Mouse (Mus musculus) embryonic facial prominence, embryonic 11.5 days (tissue): Measurements from ENCODE around the gene Ccdc73. TPM values are rescaled to one million over a fixed set of nuclear protein-coding genes. Genes with fewer than 3 reads are reported as not detected.
"Not testable (repeated sequence)": the region's sequence is repeated elsewhere in the genome, so short reads cannot be mapped to it uniquely, and the experiment has no call there.

Source experiments
- ATAC-seq: fragments of 200-750 bp; cut with Nextera tagmentation; replicated peaks from 2 replicates; pipeline ENCODE4 v1.8.0; 2017; ENCODE audit warnings: low read depth; ENCODE audit not compliant: insufficient number of reproducible peaks, low FRiP score, low TSS enrichment
- DNase-seq: peaks from one replicate; pipeline ENCODE4 v3.0.0-alpha.2; 2015; ENCODE audit warnings: low spot score
- H3K27ac ChIP-seq: fragments of 300-500 bp; sonication (generic); replicated peaks from 2 replicates; pipeline ENCODE4 v1.5.1; 2014; ENCODE audit warnings: mild to moderate bottlenecking, low read depth, low read length, control low read depth
- H3K27me3 ChIP-seq: fragments of 300-500 bp; sonication (generic); 2 replicates; pipeline ENCODE4 v1.6.1; 2014; ENCODE audit warnings: mild to moderate bottlenecking, low read length, moderate library complexity, mixed read lengths; ENCODE audit not compliant: control insufficient read depth, insufficient read depth
- H3K36me3 ChIP-seq: fragments of 300-500 bp; sonication (generic); replicated peaks from 2 replicates; pipeline ENCODE4 v1.6.1; 2014; ENCODE audit warnings: low read depth, mild to moderate bottlenecking, low read length, moderate library complexity, mixed read lengths; ENCODE audit not compliant: control insufficient read depth, insufficient read depth
- H3K4me1 ChIP-seq: fragments of 300-500 bp; sonication (generic); 2 replicates; pipeline ENCODE4 v1.6.1; 2014; ENCODE audit warnings: low read length, mixed read lengths; ENCODE audit not compliant: control insufficient read depth, insufficient read depth
- H3K4me2 ChIP-seq: fragments of 300-500 bp; sonication (generic); 2 replicates; pipeline ENCODE4 v1.6.1; 2014; ENCODE audit warnings: low read depth, mild to moderate bottlenecking, control low read depth, low read length, moderate library complexity
- H3K4me3 ChIP-seq: fragments of 300-500 bp; sonication (generic); 2 replicates; pipeline ENCODE4 v1.5.1; 2014; ENCODE audit warnings: low read depth, low read length, control low read depth
- H3K9ac ChIP-seq: fragments of 300-500 bp; sonication (generic); replicated peaks from 2 replicates; pipeline ENCODE4 v1.6.1; 2014; ENCODE audit warnings: mild to moderate bottlenecking, control low read depth, low read length
- H3K9me3 ChIP-seq: fragments of 300-500 bp; sonication (generic); replicated peaks from 2 replicates; pipeline ENCODE4 v1.6.1; 2016; ENCODE audit warnings: mild to moderate bottlenecking, low read length, inconsistent platforms, mixed read lengths; ENCODE audit not compliant: control insufficient read depth
- WGBS: fragments of 180-500 bp; shearing (Covaris S2); extraction: QIAGEN DNeasy Blood & Tissue Kit; methylation state at CpG from one replicate; pipeline ENCODE4 v1.1.7; 2014; 5-methylcytosine and 5-hydroxymethylcytosine counted together
- polyA plus RNA-seq: library from polyadenylated mRNA; unstranded; fragments of >200 nt; fragmentation: Nextera tagmentation; extraction: Ambion mirVana; gene quantifications from 2 replicates; pipeline ENCODE4 v1.2.1, GENCODE M21; 2014

Gene Ccdc73
- 6.7 and 7.4 TPM in 2 replicates for polyA plus RNA-seq

DNA sequence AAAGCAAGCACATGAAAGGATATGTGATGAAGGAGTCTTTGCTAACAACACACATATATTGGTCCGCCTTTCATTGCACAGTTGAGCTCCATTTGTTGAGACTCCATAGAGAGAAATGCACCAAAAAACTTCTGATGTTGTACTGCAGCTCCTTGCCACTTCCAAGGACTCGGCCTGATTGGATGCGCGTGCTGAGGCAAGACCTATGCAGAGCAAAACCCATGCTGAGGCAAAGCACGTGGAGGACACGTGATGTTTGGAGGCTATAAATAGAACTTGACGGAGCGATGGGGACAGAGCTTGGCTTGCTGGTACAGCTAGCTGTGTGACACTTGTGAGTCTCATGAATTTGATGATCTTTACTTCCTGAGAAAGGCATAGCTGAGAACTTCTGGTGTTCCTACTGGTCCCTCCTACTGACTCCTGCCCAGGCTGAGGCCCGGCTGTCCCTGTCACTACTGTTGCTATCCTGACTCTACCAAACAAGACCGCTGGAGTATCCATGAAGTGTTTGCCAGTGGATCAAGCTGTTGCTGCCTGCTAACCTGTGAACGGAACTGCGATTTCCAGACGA is at the start of gene Ccdc73:
TSS of gene Ccdc73 (plus strand) at position 524 of the 574 bp plus-strand sequence.
- H3K27me3 ChIP-seq: no peaks in the 10 kb centered on the region
- H3K9ac ChIP-seq: no peak within 1 kb of the TSS
- WGBS: 90% methylated on average over 13 of the region's 13 CpGs
- H3K4me3 ChIP-seq: no peak within 1 kb of the TSS
- ATAC-seq: no peak
- no peak within 1 kb of the TSS for H3K27ac ChIP-seq
- no peak within 1 kb of the TSS for H3K4me2 ChIP-seq
- H3K36me3 ChIP-seq: no peaks in the 10 kb centered on the region
- no peak for DNase-seq
- H3K4me1 ChIP-seq: no peaks in the 10 kb centered on the region
- H3K9me3 ChIP-seq: no peaks in the 10 kb centered on the region

DNA sequence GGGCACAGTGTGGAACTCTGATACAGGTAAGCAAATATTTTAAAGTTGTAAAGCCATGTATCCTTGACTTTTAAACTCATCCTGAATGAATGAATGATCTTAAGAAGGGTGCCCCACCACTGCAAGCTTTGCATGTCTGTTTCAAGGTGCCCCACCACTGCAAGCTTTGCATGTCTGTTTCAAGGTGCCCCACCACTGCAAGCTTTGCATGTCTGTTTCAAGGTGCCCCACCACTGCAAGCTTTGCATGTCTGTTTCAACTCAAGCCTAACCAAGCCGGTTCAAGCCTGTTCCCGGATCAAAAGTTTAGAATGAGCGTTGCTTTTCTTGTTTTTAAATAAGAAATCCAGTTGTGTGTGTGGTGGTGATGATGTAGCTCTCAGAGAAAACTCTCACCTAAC is 48.8 kb upstream of the Ccdc73 start:
- not testable (repeated sequence) for H3K4me2 ChIP-seq, DNase-seq, H3K4me3 ChIP-seq, H3K9me3 ChIP-seq, H3K9ac ChIP-seq, H3K27ac ChIP-seq, H3K4me1 ChIP-seq, H3K36me3 ChIP-seq, ATAC-seq, H3K27me3 ChIP-seq
- 84% methylated on average over 3 of the region's 3 CpGs for WGBS

DNA sequence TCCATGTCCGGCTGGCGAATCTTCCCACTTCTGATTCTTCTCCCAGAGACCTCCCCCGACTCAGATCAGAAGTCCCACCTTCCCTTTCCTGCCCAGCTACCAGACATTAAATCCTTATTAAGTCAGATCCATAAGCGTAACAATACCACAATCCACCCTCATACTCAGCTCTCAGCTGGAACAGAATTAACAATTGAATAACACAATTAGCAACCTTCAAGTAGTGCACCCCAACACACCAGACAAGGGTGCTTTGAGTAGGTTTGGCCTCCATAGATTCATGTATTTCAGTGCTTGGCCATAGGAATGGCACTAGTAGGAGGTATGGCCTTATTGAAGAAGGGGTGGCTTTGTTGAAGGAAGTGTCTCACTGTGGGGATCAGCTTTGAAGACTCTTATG is 41.4 kb upstream of the Ccdc73 start:
- Histone ChIP-seq H3K27me3 (no peaks in the 10 kb centered on the region), H3K4me3 (no peak overlapping the region), H3K9me3 (no peaks in the 10 kb centered on the region), H3K4me1 (no peaks in the 10 kb centered on the region), H3K9ac (no peak overlapping the region), H3K36me3 (no peaks in the 10 kb centered on the region), H3K4me2 (no peak overlapping the region), H3K27ac (no peak overlapping the region)
- DNase-seq (no peak), ATAC-seq (no peak)
- 92% methylated on average over 4 of the region's 4 CpGs for WGBS

DNA sequence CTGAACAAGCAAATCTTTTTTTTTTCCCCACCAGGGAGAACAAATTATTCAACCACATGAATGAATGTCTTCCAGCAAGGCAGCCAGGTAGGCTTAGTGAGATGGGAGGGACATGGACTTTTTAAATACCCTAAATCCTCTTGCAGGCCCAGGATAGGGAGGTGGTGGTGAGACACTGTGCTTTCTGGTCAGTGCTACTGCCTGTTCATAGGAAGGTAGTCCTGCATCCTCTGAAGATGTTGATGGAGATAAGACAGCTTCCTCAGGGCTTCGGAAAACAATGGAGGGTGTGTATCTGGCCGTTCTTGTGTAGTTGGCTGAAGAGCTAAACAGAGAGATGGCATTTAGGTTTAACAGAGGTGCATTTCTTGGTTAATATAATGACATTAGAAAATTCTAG is 35.1 kb upstream of the Ccdc73 start:
- ATAC-seq: no peak
- Histone ChIP-seq H3K4me2 (no peak overlapping the region), H3K27ac (no peak overlapping the region), H3K36me3 (no peaks in the 10 kb centered on the region), H3K4me3 (no peak overlapping the region), H3K4me1 (no peaks in the 10 kb centered on the region), H3K9ac (no peak overlapping the region), H3K9me3 (no peaks in the 10 kb centered on the region), H3K27me3 (no peaks in the 10 kb centered on the region)
- no peak for DNase-seq
- WGBS: 90% methylated on average over 2 of the region's 2 CpGs

DNA sequence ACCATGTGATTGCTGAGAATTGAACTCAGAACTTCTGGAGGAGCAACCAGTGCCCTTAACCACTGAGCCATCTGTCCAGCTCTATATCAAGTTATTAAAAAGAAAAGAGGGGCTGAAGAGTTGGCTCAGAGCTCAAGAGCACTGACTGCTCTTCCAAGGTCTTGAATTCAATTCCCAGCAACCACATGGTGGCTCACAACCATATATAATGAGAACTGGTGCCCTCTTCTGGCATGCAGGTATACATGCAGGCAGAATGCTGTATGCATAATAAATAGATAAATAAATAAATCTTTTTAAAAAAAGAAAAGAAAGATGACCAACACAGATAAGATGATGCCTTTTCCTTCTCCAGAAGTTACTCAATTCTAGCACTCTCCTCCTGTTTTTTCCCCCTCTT is 26.6 kb upstream of the Ccdc73 start:
- no peaks in the 10 kb centered on the region for H3K27me3 ChIP-seq
- H3K36me3 ChIP-seq: no peaks in the 10 kb centered on the region
- H3K9ac ChIP-seq: no peak overlapping the region
- H3K27ac ChIP-seq: no peak overlapping the region
- no peaks in the 10 kb centered on the region for H3K4me1 ChIP-seq
- H3K4me2 ChIP-seq: no peak overlapping the region
- DNase-seq: no peak
- H3K4me3 ChIP-seq: no peak overlapping the region
- H3K9me3 ChIP-seq: no peaks in the 10 kb centered on the region
- ATAC-seq: no peak

DNA sequence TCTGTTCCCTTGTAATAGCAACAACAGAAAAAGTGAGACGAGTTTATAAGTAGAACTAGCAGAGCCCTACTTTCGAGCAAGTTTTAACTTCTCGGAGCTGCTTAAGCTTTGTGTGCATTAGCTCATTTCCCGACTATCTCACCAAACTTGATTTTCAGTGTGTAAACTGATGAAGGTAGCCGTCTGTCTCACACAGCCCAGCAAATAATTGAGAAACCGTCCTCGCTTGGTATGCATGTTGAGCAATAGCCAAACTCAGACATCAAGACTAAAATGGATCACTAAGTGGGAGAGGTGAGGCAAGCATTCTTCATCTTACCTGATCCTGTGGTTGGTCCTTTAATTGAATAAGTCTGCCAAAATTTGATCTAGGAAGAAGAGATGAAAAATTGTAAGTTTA is 25.9 kb upstream of the Ccdc73 start:
- DNase-seq (no peak), ATAC-seq (no peak)
- Histone ChIP-seq H3K4me3 (no peak overlapping the region), H3K9me3 (no peaks in the 10 kb centered on the region), H3K9ac (no peak overlapping the region), H3K27me3 (no peaks in the 10 kb centered on the region), H3K4me1 (no peaks in the 10 kb centered on the region), H3K4me2 (no peak overlapping the region), H3K27ac (no peak overlapping the region), H3K36me3 (no peaks in the 10 kb centered on the region)
- 84% methylated on average over 7 of the region's 7 CpGs for WGBS

DNA sequence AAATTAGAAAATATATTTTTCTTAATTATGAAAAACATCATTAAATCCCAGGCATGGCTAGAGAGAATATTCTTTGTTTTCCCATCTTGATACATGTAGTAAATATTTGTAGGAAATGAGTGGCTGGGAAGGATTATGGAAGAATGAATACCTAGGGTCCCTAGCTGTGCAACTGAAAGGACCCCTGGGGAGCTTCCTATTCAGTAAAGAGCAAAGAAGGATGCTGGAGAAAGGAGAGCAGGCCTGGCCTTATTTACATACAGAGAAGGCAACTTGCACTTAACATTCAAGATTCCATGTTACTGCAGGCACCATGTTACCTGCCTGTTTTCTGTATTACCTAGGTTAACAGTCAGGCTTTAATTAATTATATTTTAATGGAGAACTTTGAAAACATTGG is 25.0 kb upstream of the Ccdc73 start:
- Histone ChIP-seq H3K4me2 (no peak overlapping the region), H3K36me3 (no peaks in the 10 kb centered on the region), H3K4me3 (no peak overlapping the region), H3K9ac (no peak overlapping the region), H3K27ac (no peak overlapping the region), H3K4me1 (no peaks in the 10 kb centered on the region; the same call in 1 of the 2 replicates), H3K9me3 (no peaks in the 10 kb centered on the region), H3K27me3 (no peaks in the 10 kb centered on the region)
- DNase-seq (no peak), ATAC-seq (no peak)

DNA sequence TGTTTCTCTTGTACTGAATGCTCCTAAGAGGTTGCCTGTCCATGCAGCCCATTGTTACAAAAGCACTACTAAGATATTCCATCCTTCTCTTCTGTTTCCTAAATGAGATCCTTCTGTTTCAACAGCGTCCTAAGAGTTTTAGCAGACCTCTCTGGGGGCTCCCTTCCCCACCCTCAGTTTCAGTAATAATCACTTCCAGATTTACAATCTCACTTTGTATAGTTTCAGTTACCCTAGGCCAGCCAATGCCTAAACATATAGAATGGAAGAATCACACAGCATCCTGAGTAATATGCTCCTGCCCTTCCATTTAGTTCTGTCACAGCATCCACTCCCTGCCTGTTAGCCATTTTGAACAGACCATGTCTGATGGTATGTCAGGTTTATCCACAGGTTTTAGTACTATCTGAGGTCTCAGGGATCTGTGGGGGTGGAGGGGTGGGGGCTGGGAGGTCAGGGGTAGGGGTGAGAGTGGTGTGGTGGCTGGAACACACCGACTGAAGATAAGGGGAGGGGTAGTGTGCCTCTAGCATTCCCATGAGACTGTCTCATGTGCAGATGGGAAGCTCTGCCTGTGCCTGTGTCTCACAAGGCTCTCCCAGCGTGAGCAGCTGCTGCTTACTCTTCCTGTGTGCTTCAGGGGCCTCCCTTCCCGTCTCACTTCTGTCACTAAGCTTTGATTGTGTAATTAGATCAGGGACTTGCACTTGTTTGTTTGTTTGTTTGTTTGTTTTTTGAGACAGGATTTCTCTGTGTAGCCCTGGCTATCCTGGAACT is 20.8 kb upstream of the Ccdc73 start:
- WGBS: 16% methylated on average over 4 of the region's 4 CpGs
- H3K27ac ChIP-seq: peak overlapping the region; percentile 20; the same call in 1 of the 2 replicates
- no peak overlapping the region for H3K4me3 ChIP-seq
- no peaks in the 10 kb centered on the region; the same call in 1 of the 2 replicates for H3K4me1 ChIP-seq
- ATAC-seq: peak; percentile 44
- H3K27me3 ChIP-seq: no peaks in the 10 kb centered on the region
- H3K36me3 ChIP-seq: no peaks in the 10 kb centered on the region
- no peaks in the 10 kb centered on the region for H3K9me3 ChIP-seq
- DNase-seq: peak; percentile 75
- H3K4me2 ChIP-seq: no peak overlapping the region
- peak overlapping the region; percentile 4; the same call in 1 of the 2 replicates for H3K9ac ChIP-seq
